Mouse (Mus musculus): Measurements from ENCODE around the gene Lbr. TPM values are rescaled to one million over a fixed set of nuclear protein-coding genes. Genes with fewer than 3 reads are reported as not detected.

Gene Lbr
- 246 TPM for total RNA-seq (2023)

DNA sequence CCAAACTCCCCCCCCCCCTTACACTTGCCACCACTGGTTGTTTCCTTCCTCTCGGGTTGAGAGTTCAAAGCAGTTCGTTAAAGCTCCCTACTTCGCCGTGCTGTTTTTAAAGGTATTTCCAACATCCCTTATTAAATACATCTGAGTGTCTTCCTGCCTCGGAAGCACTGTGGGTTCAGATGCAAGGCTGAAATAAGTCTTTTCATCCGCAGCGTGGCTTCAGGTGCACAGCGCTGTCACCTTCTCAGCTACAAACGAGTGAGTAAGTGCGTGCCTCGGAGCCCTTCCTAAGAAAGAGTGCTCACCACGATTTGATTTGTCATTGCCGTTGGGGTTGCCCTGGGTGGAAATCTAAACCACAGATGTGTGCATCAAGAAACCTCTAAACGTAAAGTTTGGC is at the start of gene Lbr:
TSS of gene Lbr (minus strand) at position 266 of the 400 bp plus-strand sequence.

Other genes with a start within 250 kb of the Lbr start
- gene Enah, start 176.9 kb upstream of the Lbr start, total RNA-seq (2023) = 0.65 TPM

All from CD4-positive naive resting alpha-beta T cell, adult 57 days (primary cell).